Mouse (Mus musculus) gastrocnemius, postnatal 25 days (tissue): ENCODE results near the gene Gm10300. TPM values are rescaled to one million over a fixed set of nuclear protein-coding genes. Genes with fewer than 3 reads are reported as not detected.

ENCODE experiments used
- DNase-seq: peaks from one replicate; pipeline ENCODE4 v3.0.0; 2022
- total RNA-seq, 2 experiments: library from RNA; stranded (reverse); gene quantifications; 1 replicate in 1 of 2; 2 replicates in 1 of 2; pipeline ENCODE4 v1.2.3; 2021

The Gm10300 gene
- total RNA-seq, 2 experiments from 2014 or later: not detected

GRCm38 (mm10) chr4:132078296-132078714 is 3.8 kb downstream of the Gm10300 start:
- DNase-seq: no peak

- DNase-seq: no peak
These were observed 5.2 kb downstream of the Gm10300 start for GRCm38 (mm10) chr4:132079555-132080275.

GRCm38 (mm10) chr4:132080492-132080983 is 6.0 kb downstream of the Gm10300 start:
- no peak for DNase-seq

GRCm38 (mm10) chr4:132085114-132085513 is 10.6 kb downstream of the Gm10300 start:
- no peak for DNase-seq

GRCm38 (mm10) chr4:132088921-132089320 is 14.4 kb downstream of the Gm10300 start:
- DNase-seq: no peak

GRCm38 (mm10) chr4:132093136-132093535 is 18.6 kb downstream of the Gm10300 start:
- DNase-seq: no peak

DNA sequence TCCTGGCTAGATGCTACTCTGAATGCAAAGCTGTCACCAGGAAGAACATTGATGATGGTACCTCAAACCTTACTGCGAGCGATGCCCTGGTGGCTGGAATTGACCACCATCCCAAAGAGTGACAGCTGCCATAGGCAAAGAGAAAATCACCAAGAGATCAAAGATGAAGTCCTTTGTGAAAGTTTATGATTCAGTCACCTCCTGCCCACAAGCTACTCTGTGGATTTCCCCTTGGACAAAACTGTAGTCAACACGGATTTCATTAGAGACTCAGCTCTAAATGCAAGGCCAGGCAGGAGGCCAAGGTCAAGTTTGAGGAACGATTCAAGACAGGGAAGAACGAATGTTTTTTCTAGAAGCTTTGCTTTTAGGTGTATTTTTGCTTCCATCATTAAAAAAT is 19.4 kb downstream of the Gm10300 start:
- no peak for DNase-seq

DNA sequence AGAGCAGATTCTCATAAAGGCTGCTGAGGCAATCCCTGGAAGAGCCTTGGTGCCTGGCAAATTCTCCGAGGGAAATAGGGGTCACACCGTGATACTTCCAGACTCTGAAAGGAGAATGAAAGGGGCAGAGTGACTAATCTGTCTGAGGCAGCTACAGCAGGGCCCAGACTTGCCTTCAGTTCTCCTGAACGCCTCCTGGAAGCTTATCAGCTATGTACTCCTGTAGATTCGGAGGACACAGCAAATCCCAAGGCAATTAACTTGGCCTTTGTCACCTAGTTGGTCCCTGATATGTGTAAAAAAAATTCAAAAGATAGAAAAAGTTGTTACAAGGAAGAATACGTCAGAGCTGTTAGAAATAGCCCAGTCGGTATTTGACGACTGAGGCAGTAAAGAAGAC is 20.5 kb downstream of the Gm10300 start:
- DNase-seq: no peak

DNA sequence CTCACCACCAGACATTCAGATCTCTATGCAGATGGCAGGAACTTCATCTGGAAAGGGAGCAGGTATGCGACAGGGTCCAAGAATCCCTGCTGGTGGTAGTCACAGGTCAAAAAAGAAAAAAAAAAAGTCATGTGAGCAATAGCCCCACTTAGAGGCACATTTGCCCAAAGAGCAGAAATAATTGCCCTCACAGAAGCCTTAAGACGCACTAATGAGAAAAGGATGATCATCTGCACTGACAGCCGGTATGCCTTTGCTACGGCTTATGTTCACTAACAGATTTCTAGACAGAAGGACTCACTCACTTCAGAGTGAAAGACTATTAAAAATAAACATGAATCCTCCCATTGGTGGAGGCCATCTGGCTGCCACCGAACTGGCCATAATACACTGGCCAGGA is 25.1 kb downstream of the Gm10300 start:
- DNase-seq: no peak

GRCm38 (mm10) chr4:132101152-132101551 is 26.7 kb downstream of the Gm10300 start:
- DNase-seq: no peak

- DNase-seq: no peak
These were observed 33.7 kb downstream of the Gm10300 start for GRCm38 (mm10) chr4:132108221-132108620.

- DNase-seq: no peak
These were observed 36.7 kb downstream of the Gm10300 start for GRCm38 (mm10) chr4:132111227-132111626.

DNA sequence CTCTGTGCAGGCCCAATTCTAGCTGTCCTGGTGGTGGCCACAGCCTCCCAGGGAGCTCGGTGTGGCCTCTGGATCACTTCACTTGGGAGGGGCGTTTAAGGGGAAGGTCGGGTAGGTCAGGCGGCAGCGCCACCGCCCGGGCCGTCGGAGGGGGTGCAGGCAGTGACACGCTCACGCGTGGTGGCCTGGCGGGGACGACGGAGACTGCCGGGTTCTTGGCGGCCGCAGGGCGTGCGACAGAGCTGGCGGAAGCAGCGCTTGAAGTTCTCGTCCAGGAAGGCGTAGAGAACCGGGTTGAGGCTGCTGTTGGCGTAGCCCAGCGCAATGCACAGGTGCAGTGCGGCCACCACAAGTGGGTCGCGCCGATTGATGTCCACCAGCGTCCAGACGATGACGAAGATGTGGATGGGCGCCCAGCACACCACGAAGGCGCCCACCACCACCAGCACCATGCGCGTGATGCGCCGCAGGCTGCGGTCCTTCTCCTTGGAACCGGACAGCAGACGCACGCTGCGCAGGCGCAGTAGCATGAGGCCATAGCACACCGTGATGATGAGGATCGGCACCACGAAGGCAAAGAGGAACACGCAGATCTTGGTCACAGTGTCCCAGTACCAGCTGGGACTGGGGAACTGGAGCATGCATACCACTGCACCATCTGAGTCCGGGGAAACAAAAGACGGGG is 39.1 kb downstream of the Gm10300 start:
- no peak for DNase-seq

DNA sequence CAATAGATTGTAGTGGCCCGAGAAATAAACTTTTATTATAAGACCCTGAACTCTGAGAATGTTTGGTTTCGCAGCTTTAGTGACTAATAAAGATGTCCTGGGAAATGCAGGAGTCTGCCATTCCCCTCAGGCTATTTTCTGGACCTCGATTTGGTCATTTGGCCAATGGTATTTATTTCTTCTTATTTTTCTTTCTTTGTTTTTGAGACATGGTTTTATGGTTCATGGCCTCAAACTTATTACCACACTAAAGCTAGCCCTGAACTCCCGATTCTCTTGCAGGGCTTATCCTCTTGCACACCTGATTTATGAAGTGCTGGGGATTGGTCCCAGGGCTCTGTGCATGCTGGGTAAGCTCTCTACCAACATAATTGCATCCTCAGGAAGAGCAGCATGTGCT is 41.8 kb downstream of the Gm10300 start:
- DNase-seq: no peak

DNA sequence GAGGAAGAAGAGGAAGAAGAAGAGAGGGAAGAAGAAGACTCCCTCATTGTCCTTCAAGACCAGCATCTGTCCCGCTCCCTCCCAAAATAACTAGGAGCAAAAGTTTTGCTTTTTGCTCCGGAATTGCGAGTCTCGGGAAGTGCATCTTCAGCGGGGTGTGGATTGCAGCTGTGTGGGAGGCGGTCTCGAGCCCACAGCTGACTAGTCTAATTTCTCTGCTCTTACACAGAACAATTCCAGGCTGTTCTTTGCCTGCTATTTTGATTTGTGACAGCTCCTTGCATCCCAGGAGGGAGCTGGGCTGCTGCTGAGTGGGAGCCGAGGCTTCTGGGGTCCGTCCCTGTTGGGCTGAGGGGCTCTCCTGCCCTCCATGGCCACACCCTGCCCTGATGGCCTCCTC is 45.1 kb downstream of the Gm10300 start:
- no peak for DNase-seq

- no peak for DNase-seq
These were observed 47.2 kb downstream of the Gm10300 start for GRCm38 (mm10) chr4:132121674-132122073.

GRCm38 (mm10) chr4:132123166-132123565 is 48.7 kb downstream of the Gm10300 start:
- DNase-seq: no peak

Other genes with a start within 250 kb of the Gm10300 start
- gene Ptpru, start 236.4 kb upstream of the Gm10300 start, total RNA-seq: 1 to 10 TPM in 1 of 2 experiments, under 1 TPM in 1; 0.69 to 1.4 TPM
- 10 to 100 TPM; 24.0 to 24.6 TPM for gene Mecr, start 231.2 kb upstream of the Gm10300 start, total RNA-seq
- gene Srsf4, start 201.1 kb upstream of the Gm10300 start, total RNA-seq: 10 to 100 TPM; 27.4 to 30.6 TPM
- gene Tmem200b, start 152.9 kb upstream of the Gm10300 start, total RNA-seq: 1 to 10 TPM; 2.7 to 3.0 TPM
- gene Epb41, start 624 bp downstream of the Gm10300 start, total RNA-seq: 10 to 100 TPM; 80.4 to 86.0 TPM
- not detected for gene Oprd1, start 69.8 kb downstream of the Gm10300 start, total RNA-seq
- 10 to 100 TPM; 22.6 to 24.2 TPM for gene Ythdf2, start 137.6 kb downstream of the Gm10300 start, total RNA-seq
- gene Gmeb1, start 186.9 kb downstream of the Gm10300 start, total RNA-seq: 1 to 10 TPM; 7.4 to 8.0 TPM
- gene Taf12, start 199.7 kb downstream of the Gm10300 start, total RNA-seq: 10 to 100 TPM; 31.6 to 32.1 TPM
- gene Rab42, start 228.7 kb downstream of the Gm10300 start, total RNA-seq: under 1 TPM in 1 of 2 experiments, not detected in 1; 0.48 TPM